Mouse (Mus musculus) B cell, adult 62 days (primary cell): Measurements from ENCODE around the gene Cnnm3. TPM values are rescaled to one million over a fixed set of nuclear protein-coding genes. Genes with fewer than 3 reads are reported as not detected.

Experiments
- total RNA-seq: library from RNA; stranded (reverse); gene quantifications from 4 replicates; pipeline ENCODE4 v1.2.4, GENCODE M21; 2023

Cnnm3 gene
- total RNA-seq = 24.6 to 31.6 TPM (median 27.0 TPM) in 4 replicates

GRCm38 (mm10) chr1:36511289-36512021 is at the start of gene Cnnm3:
Cnnm3 (plus strand) TSS chr1:36511867.

DNA sequence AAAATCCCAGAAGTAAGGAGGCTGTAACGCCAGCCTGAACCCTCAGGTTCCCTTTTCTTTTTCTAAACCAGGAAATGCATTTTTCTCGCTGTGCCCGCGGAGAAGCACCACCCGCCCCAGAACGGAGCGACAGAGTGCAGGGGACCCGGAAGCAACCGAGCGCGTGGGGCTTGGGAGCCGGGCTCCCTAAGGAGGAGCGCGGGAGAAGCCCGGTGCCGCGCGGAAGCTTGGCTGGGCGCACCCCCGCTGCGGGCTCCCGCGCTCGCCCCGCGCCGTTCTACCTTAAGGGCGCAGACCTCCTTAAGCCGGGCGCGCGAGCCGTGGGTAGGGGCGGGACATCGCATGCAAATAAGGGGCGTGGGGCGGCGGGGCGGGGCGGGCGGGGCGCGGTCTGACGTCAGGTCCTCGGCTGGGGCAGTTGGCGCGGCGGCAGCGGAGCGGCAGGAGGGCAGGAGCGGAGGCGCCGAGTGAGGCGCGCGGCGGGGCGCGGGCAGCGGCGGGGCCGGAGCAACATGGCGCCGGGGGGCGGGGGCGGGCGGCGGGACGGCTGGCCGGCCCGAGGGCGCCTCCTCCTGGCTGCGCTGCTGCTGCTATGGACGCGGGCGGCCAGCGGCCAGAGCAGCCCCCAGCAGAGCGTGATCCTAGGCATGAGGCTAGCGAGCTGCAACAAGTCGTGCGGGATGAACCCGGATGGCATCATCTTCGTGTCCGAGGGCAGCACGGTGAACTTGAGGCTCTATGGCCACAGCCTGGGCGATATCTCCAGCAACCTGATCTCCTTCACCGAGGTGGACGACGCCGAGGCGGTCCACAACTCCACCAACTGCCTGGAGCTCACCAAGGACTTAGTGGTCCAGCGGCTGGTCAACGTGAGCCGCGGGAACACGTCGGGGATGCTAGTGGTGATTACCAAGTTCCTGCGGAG is 40.2 kb upstream of the Cnnm3 start, which contains the start of gene Cnnm4:
TSS of gene Cnnm4 (plus strand) at position 440 of the 925 bp plus-strand sequence.

DNA sequence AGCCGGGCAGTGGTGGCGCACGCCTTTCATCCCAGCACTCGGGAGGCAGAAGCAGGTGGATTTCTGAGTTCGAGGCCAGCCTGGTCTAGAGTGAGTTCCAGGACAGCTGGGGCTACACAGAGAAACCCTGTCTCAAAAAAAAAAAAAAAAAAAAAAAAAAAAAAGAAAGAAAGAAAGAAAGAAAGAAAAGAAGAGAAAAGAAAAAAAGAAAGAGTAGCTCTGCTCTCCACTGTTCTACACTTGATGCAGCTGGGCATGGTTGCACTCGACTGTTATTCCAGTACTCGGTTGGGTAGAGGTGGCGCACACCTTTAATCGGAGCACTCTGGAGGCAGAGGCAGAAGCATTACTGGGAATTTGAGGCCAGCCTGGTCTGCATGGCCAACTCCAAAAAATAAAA is 25.1 kb downstream of the Cnnm3 start, which contains the start of gene Ankrd23:
TSS of gene Ankrd23 (minus strand) at position 101 of the 400 bp plus-strand sequence.

GRCm38 (mm10) chr1:36539186-36539585 is 27.5 kb downstream of the Cnnm3 start, which contains the start of gene Gm42417:
Gm42417 (minus strand) TSS chr1:36539429.

DNA sequence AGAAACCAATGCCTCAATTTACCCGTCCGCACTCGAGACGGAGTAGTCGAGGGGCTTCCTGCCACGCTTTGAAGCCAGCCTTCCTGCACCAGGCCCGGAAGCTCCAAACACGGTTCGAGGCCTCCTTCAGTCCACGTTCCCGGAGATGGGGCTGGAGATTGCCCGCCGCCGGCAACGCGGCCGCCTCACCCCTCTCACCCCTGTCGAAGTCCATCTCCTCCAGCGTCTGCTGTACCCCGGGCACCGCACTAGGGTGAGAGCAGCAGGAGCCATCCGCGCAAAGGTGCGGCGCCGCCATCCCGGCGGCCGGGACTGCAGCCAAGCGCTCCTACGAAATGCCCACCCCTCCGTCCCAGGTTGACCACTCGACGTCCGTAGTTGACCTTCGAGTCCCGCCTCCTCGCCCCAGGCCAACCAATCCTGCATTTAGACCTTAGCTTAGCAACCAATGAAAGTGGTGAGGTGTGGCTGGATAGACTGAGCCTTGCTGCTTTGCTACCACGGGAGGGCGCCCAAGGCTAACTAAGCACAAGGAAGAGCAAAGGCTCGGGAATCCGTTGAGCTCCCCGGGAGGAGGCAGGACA is 35.3 kb downstream of the Cnnm3 start, which contains the start of gene Ankrd39:
TSS of gene Ankrd39 (minus strand) at position 558 of the 584 bp plus-strand sequence.

GRCm38 (mm10) chr1:36558031-36558993 is 46.6 kb downstream of the Cnnm3 start, which contains the start of gene Sema4c:
Sema4c (minus strand) TSS chr1:36558349.

Other genes with a start within 250 kb of the Cnnm3 start
- 103 to 121 TPM (median 115 TPM) in 4 replicates for gene Neurl3, start 237.2 kb upstream of the Cnnm3 start, total RNA-seq
- 233 to 249 TPM (median 244 TPM) in 4 replicates for gene Arid5a, start 204.1 kb upstream of the Cnnm3 start, total RNA-seq
- gene Kansl3, start 142.7 kb upstream of the Cnnm3 start, total RNA-seq = 68.6 to 79.9 TPM (median 77.0 TPM) in 4 replicates
- not detected in 4 replicates for gene Fer1l5, start 139.6 kb upstream of the Cnnm3 start, total RNA-seq
- gene Lman2l, start 66.6 kb upstream of the Cnnm3 start, total RNA-seq = 24.6 to 28.0 TPM (median 27.5 TPM) in 4 replicates
- gene Cnnm4, start 40.2 kb upstream of the Cnnm3 start, total RNA-seq = 22.1 to 25.6 TPM (median 23.2 TPM) in 4 replicates
- 17.2 to 24.3 TPM (median 21.7 TPM) in 4 replicates for gene Ankrd23, start 25.0 kb downstream of the Cnnm3 start, total RNA-seq
- gene Gm42417, start 27.6 kb downstream of the Cnnm3 start, total RNA-seq = not detected in 4 replicates
- 14.3 to 19.2 TPM (median 17.0 TPM) in 4 replicates for gene Ankrd39, start 35.6 kb downstream of the Cnnm3 start, total RNA-seq
- 0.55 to 1.1 TPM in 2 of 4 replicates, not detected in the others for gene Sema4c, start 46.5 kb downstream of the Cnnm3 start, total RNA-seq
- gene Fam178b, start 171.3 kb downstream of the Cnnm3 start, total RNA-seq = not detected in 4 replicates
- gene Cox5b, start 179.6 kb downstream of the Cnnm3 start, total RNA-seq = 205 to 232 TPM (median 225 TPM) in 4 replicates
- not detected in 4 replicates for gene 4933424G06Rik, start 198.3 kb downstream of the Cnnm3 start, total RNA-seq
- 83.5 to 93.5 TPM (median 87.6 TPM) in 4 replicates for gene Actr1b, start 202.6 kb downstream of the Cnnm3 start, total RNA-seq
- gene Zap70, start 249.9 kb downstream of the Cnnm3 start, total RNA-seq = 2.7 to 4.2 TPM (median 3.2 TPM) in 4 replicates